Mouse (Mus musculus) layer of hippocampus, adult 8-10 months (tissue): Measurements from ENCODE around the gene Chst3. TPM values are rescaled to one million over a fixed set of nuclear protein-coding genes. Genes with fewer than 3 reads are reported as not detected.
"Not testable (repeated sequence)": the region's sequence is repeated elsewhere in the genome, so short reads cannot be mapped to it uniquely, and the experiment has no call there.

Source experiments
- DNase-seq, 2 experiments: peaks; one replicate each; pipeline ENCODE4 v3.0.0; 2022; ENCODE audit warnings: low spot score in 2 of 2
- total RNA-seq, 4 experiments: library from RNA; stranded (reverse); gene quantifications; 2 replicates each; pipeline ENCODE4 v1.2.4; 2022

The Chst3 gene
- total RNA-seq, 4 experiments from 2014 or later: 1.3 to 2.5 (median 1.8) TPM

- no peak for DNase-seq
Measured at GRCm38 (mm10) chr10:60199378-60199777, 19.7 kb downstream of the Chst3 start.

DNA sequence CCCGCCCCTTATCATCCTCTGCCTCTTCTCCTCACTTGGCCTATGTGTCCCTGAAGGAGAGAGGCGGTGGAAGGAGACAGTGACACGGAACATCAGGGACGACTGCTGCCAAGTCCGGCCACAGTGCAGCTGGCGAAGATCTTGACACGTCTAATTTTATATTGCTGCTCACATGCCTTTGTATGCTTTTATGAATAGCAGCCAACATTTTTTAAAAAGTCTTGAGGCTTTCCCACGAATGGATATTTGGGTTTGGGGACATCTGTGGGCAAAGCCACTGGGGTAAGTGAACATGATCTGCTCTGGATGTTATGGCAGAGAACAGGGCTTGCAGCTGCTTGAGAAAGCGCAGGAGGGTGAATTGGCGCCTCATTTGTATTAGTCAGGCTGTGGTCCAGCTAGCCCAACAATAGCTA is 21.6 kb downstream of the Chst3 start:
- no peak for DNase-seq

DNA sequence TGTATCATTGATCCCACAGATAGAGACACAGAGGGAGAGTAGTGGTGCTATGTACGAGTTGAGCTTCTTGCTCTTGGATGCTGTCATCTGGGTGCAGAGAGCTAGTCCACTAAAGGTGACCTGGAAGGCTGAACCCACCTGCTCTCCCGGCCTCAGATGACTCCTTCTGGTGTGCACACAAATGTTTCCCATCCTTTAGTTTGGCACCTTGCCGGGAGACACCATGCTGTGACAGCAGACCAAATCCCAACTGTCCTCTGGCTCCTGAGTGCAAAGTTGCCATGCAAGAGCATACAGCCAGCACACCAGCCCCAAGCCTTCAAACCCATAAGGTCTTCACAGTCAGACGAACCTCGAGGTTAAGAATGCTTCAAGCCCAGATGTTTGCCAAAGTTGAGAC is 22.1 kb downstream of the Chst3 start:
- DNase-seq: no peak

DNA sequence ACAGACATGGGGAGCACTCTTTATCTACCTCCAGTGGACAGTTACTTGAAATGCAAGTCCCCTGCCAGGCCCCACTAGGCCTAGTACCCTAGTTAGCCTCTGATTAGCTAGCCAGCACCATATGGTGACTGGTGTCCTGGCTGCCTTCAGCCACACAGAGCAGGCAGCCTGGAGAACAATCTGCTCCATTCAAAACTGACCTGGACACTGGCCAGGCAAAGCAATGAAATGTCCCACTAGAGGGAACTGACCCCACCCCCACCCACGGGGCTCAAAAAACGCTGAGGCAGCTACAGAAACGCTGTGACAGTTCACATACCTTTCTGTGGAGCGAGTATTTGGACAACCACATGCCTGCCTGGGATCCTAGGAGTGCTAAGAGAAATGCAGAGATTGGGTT is 24.0 kb downstream of the Chst3 start:
- DNase-seq: peak in 1 of 2 experiments; percentile 48

DNA sequence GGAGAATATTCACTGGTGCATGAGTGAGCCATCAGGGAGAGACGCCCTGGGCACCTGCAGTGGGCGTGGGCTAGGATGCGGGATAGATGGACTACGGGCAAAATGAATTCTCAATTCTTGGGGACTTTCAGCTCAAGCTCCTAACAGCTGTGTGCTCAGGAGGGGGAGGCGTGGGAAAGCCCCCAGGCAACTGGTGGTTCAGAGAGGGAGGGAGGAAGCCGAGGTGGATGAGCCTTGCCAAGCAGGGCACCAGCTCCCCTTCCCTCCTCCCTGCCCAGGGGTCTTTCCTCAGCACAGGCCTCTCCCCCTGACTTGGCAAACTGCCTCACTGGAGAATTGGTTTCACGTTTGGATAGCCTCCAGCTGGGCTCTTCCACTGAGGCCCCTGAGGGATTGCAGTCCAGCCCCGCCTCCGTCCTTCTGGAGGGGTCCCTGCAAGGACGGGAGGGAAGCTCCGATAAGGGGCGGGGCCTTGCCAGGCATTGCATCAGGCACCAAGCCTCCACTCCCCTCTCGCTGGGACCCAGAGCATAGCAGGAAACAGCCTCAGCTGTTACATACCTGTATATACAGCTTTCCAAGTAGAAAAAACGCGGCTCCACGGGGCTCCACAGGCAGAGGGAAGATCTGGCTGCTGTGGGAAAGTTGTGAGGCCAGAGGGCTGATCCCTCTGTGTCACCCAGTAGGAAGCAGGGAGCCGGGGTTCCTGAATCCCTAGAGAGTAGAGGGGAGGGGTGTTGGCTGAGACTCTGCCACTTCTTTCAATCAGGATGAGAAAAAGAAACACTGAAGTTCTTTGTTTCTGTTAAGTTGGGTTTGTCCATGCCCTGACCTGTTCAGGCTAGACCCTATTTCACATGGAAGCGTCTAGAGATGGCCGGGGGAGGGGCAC is 25.3 kb downstream of the Chst3 start:
- no peak for DNase-seq

- DNase-seq: peak; percentile 68 to 82
Measured at GRCm38 (mm10) chr10:60191796-60192195, 27.3 kb downstream of the Chst3 start.

- no peak for DNase-seq
Measured at GRCm38 (mm10) chr10:60189534-60190186, 29.4 kb downstream of the Chst3 start.

DNA sequence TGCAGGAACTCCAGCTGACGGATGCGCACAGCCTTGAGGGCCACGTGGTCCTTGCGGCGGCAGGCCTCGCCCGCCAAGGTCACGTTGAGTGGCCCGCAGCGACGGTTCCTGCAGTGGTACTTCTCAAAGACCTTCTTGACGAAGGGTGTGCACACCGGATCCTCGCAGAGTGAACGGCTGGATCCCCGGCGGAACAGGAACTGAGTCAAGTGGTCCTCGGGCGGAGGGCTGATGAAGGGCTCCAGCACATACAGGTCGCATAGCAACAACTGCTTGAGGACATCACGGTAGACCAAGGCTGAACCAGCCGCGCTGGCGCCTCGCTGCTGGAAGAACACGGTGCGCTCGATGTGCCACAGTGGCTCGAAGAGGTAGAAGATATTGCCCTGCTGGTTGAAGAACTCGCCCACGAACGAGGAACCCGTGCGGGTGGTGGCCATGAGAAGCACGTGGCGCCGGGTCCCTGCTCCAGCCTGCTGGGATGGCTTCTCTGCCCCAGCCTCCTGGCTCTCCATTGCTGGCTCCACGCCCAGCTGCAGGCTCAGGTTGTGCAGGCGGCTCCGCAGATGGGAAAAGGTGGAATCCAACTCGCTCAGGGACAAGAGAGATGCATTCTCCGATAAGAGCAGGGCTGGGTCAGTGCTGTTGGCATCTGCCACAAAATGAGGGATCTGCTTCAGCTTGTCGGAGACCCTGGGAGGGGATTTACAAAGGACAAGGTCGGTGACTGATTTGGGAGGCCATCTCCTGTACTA is 32.7 kb downstream of the Chst3 start:
- DNase-seq: no peak

- DNase-seq: no peak
Measured at GRCm38 (mm10) chr10:60185023-60185709, 33.9 kb downstream of the Chst3 start.

DNA sequence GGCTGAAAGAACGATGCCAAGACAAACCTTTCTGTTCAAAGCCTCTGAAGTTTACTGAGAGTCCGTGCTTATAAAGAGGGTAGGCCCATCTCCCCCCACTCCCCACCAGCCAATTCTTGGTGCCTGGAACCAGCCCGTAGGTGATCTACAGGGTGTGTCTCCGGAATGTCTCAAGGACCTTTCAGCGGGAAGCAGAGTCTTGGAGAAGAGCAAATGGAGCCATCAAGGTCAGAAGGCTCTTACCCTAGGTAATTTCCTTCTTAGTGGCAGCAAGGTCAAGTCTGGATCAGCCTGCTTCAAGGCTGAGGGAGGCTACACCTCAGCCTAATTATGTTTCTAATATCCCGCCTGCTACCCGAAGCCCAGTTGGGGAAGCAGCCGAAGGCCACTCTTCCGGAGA is 43.8 kb downstream of the Chst3 start:
- not testable (repeated sequence) for DNase-seq

GRCm38 (mm10) chr10:60174506-60174905 is 44.6 kb downstream of the Chst3 start:
- DNase-seq: no peak

DNA sequence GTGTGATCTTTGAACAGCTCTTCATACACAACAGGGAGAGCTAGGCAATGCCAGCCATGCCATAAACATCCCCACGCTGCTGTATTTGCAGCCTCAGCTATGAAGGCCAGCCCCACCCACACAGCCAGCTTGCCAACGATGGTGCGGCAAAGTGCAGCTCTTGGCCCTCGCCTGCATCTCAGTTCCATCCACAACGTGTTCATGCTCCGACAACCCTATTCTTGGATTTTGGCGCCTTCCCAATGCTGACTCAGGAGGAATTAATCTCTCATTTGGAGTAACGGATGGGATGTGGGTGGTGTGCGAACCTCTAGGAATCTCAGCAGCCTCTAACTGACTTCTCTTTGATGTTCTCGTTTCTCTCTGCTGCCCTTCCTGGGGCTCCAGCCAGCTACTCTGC is 46.0 kb downstream of the Chst3 start:
- DNase-seq: peak; percentile 89 to 92

GRCm38 (mm10) chr10:60172306-60172705 is 46.8 kb downstream of the Chst3 start:
- DNase-seq: no peak

DNA sequence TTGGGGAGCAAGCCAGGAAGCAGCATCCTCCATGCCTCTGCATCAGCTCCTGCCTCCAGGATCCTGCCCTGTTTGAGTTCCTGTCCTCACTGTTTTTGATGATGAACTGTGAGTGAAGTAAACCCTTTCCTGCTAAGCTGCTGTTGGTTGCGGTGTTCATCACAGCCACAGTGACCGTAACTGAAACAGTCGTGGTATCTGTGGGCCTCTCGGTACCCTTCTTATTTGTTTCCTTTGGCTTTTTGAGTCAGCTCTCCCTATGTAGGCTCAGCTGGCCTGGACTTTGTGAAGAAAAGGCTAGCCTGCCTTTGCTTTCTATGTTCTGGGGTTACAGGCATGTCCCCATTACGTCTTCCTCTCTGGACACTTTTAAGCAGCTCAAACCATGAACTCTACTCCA is 47.7 kb downstream of the Chst3 start:
- DNase-seq: no peak

DNA sequence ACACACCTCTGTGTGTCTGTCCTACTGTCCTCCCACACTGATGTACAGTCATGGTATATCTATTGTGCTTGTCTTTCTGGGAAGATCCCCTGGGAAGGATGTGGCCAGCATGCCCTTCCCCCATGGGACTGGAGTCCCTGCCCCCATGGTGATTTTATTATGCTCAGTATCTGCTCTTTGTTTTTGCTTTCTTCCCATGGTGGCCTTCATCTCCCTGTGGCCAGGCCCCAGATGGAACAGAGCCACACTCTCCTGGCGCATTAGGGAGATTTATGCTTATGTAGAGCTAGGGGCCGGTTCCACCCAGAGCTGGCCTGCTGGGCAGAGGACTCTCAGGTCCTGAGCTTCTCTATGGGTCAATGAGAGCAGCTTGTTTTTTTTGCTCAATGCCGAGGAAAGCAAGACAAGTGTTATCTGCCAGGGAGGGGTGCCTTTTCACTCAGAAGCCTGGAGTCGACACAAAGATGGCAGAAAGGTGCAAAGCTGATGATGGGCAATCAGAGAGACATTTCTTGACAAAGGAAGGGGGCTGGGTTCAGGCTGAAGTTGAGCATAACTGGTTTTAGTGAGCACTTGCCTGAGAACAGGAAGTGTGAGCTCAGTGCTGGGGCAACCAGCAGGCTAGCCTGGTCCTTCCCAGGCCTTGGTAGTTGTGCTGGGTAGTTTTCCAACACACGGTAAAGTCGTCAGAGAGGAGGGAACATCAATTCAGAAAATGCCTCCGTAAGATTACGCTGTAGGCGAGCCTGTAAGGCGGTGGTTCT is 48.6 kb downstream of the Chst3 start:
- no peak for DNase-seq

- no peak for DNase-seq
Measured at GRCm38 (mm10) chr10:60168960-60169359, 50.1 kb downstream of the Chst3 start.

DNA sequence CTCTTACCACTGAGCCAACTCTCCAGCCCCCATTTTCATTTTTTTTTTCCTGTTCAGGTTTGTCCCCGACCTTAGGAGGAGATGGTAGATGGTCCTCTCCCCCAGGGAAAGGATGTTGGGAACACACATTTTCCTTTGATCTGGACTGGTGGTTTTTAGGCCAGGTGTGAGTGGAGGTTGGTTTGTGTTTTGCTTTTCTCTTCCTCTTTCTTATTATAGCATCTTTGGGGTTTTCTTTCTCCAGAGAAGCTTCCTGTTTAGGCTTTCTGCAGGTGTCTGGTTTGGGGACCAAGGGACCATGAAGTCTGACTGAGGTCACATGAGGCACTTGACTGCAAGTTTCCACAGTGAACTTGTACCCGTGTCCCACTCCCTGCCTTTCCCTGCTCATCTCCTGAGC is 50.8 kb downstream of the Chst3 start:
- DNase-seq: no peak

- DNase-seq: no peak
Measured at GRCm38 (mm10) chr10:60166068-60166467, 53.0 kb downstream of the Chst3 start.

DNA sequence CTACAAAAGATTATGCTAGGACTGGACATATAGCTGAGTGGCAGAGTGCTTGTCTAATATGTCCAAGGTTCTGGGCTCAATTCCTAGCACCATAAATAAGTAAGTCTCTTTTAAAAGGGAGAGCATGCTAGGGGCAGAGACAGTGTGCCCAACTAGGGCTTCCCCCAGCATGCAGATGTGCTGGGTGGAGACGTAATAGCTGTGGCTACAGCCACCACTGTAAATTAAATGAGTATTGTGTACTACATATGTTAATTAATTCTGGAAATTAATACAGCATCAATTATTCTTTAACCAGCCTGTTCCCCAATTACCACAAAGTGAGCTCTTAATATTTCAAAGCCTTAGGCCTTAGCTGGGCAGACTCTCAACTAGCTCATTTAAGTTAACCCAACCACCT is 54.2 kb downstream of the Chst3 start:
- DNase-seq: no peak

GRCm38 (mm10) chr10:60162973-60163255 is 56.1 kb downstream of the Chst3 start:
- no peak for DNase-seq
